Mouse (Mus musculus) gastrocnemius, postnatal 4 days (tissue): ENCODE results near the gene Gucy2f. TPM values are rescaled to one million over a fixed set of nuclear protein-coding genes. Genes with fewer than 3 reads are reported as not detected.
"Not testable (repeated sequence)": the region's sequence is repeated elsewhere in the genome, so short reads cannot be mapped to it uniquely, and the experiment has no call there.

Experiments used
- DNase-seq, 2 experiments: peaks; one replicate each; pipeline ENCODE4 v3.0.0; 2021 to 2022; ENCODE audit warnings: low spot score in 2 of 2, mixed read lengths in 2 of 2
- long read RNA-seq, 2 experiments: library from polyadenylated mRNA; stranded (forward); transcript quantifications; one replicate each; pipeline ENCODE4 v2.0.0; 2021
- total RNA-seq, 2 experiments: library from RNA; stranded (reverse); gene quantifications; 2 replicates each; pipeline ENCODE4 v1.2.3; 2021

Gene Gucy2f
- under 1 TPM in 1 of 2 experiments, not detected in 1; 0.03 TPM for total RNA-seq
- long read RNA-seq, experiment 1 = 0 reads
- long read RNA-seq, experiment 2 = 0 reads

DNA sequence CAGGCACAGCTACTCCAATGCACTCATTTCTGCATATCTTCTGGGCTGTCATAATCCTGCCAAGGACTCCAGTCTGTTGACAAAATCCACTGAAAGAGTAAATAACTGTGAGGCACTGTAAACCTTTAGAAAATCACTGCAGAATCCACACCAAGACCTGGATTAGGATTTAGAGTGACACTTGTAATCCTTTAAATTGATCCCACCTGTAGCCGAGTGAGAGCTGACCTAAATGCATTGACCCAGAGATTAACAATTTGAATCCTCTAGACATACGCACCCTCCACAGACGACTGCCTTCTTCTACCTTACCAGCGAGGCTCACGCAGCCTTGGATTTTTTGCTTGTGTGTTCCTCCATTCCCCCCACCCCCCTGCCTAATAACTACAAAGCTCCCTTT lies at the start of gene Gucy2f:
Gucy2f (minus strand) TSS at position 101 of the 400 bp plus-strand sequence.
- no peak for DNase-seq

DNA sequence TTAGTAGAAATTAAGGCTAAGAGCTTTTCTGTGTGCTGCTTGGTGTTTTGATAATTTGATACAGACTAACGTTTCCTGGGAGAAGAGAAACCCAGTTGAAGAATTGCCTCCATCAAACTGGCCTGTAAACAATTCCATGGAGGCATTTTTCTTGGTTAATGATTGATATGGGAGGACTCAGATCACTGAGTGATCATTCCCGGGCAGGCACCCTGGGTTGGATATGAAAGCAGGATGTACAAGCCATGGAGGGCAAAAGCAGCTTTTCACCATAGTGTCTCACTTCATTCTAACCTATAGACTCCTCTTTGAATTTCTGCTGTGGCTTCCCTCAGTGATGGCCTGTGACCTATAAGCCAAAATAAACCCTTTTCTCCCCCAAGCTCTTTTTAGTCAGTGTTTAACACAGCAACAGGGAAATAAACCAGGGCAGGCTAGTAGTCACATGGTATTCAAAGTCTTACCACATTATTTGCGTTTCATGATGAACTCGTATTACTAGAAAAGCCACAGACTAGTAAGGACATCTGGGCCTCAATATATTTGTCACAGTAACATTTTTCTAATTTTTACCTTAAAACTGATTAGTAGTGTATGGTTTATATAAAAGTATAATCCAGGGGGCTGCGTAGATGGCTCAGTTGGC lies 49.1 kb upstream of the Gucy2f start:
- no peak for DNase-seq

DNA sequence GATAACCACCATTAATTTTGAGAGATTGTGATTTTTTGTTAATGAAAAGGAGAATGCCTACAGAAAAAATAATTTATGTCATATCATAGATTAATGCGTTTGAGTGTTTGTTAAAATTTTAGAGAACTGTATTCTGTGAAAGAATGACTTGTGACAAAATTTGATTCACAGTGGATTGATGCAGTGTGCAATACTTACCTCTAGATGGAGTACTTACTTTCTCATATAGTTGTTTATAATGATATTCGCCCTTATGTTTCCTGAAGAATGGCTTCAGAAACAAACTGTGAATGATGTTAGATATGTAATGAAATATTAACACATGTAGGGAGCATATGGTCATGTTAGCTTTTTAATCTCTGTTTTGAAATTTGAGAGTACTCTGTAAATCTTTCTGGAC lies 40.4 kb upstream of the Gucy2f start:
- no peak for DNase-seq

DNA sequence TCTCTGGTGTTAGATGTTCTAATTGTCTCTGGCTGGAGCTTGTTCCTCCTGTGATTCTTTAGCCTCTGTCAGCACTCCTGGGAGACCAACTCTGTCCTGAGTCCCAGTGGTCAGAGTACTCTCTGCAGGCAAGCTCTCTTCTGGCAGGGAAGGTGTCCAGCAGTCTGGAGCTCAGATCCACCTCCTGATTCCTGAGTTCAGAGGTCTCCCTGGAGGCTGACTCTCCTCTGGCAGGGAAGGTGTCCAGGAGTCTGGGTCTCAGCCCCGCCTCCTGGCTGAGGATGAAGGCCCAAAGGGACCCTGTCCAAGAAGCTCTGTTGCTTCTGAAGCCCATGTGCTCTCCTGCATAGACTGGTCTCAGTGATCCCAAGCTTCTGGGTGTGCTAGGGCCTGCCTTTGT lies 39.4 kb upstream of the Gucy2f start:
- DNase-seq = not testable (repeated sequence)

DNA sequence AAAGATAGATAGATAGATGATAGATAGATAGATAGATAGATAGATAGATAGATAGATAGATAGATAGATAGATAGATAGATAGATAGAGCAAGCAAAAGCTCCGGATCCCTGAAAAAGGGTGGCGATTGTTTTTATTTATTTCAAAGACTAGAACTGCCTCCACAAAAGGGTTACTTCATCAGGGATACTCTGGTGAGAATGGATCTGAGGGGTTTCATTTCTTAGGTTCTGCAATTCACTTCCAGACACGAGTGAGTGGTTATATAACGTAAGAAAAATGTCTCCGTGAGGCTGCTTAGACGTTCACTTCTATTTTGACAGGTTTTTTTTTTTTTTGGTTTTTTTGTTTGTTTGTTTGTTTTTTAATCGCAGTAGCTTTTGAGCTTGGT lies 32.0 kb upstream of the Gucy2f start:
- DNase-seq = no peak

DNA sequence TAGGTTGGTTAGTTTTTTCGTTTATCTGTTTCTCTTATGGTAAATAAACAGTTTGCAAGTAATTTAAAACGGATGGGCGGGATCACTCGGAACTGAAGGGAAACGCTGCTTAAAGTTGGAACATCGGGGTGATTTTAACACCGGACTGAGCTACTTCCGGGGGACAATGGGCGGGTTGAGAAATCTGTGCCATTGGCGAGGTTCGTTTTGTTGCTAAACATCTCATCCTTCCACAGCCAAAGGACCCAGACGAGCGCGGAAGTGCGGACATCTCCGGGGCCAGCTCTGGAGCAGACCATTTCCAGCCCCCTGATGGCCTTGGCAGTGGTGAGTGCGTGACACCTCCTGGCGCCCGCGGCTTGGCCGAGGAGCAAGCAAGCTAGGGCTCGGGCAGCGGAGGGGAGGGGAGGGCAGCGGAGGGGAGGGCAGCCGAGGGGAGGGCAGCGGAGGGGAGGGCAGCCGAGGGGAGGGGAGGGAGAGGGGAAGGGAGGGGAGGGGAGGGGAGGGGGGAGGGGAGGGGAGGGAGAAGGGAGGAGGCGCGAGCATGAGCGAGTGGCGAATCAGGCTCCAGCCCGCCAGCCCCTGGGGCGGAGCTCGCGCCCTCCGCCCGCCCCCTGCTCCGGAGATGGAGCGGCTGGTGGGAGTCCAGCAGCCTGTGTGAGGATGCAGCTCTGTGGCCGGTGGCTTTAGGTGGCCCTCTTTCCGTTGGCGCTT lies 31.5 kb upstream of the Gucy2f start:
- DNase-seq = peak; percentile 52 to 67

DNA sequence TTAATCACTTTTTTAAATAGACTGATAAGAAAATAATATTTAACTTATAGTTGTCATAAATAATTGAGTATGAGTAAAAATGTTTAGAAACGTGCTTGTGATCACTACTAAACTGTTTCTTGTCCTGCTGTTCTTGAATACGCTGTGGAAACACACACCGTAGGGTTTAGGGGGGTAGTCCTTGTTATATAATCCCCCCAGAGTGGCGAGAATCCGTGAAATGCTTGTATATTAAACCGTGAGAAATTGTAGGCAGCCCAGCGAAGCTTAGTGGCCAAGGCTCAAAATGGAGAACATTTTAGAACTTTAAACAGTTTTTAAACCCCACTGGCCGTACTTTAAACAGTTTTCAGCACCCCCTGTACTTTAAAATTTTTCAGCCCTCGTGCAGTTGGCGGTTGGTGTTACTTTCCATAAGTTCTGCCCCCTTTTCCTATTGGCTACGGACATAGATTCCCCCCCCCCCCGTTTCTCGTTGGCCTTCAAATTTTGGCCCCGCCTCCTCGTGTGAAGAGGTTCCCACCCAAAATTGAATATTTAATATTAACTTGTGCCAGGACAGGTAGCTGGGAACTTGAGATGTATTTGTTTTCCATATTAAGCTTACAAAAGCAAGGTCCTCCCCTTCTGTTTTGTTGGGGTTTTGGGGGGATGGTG lies 30.8 kb upstream of the Gucy2f start:
- DNase-seq = peak in 1 of 2 experiments; percentile 12

DNA sequence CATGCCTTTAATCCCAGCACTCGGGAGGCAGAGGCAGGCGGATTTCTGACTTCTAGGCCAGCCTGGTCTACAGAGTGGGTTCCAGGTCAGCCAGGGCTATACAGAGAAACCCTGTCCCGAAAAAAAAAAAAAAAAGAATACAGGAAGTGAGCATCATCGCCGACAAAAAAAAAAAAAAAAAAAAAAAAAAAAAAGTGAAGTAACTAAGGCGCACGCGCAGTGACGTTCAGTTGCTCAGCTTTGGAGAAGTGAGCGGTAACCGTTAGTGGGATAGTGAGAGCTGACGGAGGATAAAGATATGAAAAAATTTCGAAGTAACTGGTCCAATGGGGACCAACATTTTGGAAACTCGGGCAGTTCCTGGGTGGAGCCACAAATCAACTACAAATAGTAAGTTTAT lies 29.8 kb upstream of the Gucy2f start, which contains the start of gene Nxt2:
Nxt2 (plus strand) TSS at position 229 of the 400 bp plus-strand sequence.
- DNase-seq = no peak

DNA sequence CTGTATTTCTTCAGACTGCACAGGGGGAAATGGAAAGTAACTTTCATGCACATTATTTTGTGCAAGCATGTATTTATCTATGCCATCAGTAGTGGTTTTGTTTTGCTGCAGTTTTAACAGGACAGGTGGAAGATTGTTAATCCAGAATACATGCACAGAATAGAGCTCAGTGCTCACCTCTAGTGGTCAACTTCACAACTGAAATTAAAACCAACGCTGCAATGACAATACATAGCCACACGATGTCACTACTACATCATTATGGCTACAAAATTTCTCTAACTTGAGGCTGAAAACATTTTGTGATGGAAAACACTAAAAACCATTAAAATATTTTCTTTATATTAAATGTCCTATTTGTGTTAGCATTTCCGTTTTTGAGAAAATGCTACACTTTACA lies 3.6 kb upstream of the Gucy2f start:
- no peak for DNase-seq

DNA sequence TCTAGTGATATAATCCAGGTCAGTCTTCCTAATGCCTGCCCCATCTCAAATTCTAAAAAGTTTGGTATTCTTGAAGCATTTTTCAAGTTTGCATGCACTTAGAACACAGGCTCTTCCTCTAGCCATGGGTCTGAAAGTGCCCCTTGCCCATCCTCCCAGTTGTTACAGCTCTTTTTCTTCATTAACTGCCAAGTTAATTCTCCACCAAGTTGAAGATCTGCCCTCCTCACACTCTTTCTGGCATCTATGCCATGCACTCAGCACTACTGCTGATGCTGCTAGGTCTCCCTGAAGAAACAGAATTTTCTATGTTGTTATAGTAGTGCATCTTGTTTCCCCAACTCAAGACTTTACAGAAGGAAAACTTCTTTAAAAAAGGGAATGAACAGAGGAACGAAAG lies 1.2 kb downstream of the Gucy2f start:
- no peak for DNase-seq

DNA sequence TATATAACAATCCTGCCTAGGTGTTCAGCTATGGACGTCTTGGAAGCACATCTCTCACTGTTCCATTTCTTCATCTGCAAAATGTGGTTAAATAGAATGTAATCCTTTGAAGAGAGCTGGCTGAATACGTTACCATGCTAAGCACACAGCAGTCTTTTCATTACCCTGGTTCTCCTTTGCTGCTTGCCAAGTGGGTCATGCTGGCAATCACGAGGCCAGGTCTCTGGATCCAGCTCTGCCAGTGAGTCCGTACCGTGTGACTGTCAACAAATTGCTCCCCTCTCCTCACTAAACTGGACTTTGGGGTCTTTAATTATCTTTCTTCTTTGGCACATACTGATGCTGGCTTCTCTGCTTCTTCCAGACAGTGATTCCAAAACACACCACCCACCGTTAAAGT lies 2.3 kb downstream of the Gucy2f start:
- no peak for DNase-seq

DNA sequence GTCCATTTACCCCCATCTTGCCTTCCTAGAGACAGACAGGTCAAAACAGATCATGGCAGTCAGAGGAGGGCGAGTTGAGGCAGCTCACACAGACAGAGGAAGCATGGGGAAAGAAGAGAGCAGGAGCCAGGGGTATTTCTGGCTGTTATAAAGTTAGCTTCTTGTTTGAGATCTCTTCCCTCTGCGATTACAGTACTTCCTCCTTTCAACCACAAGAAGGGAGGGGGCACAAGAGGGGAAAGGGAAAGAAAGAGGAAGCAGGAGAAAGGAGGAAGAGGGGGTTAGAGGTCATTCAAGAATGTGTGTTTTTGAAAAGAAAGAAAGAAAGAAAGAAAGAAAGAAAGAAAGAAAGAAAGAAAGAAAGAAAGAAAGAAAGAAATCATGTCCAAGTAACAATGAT lies 6.4 kb downstream of the Gucy2f start:
- DNase-seq = no peak

DNA sequence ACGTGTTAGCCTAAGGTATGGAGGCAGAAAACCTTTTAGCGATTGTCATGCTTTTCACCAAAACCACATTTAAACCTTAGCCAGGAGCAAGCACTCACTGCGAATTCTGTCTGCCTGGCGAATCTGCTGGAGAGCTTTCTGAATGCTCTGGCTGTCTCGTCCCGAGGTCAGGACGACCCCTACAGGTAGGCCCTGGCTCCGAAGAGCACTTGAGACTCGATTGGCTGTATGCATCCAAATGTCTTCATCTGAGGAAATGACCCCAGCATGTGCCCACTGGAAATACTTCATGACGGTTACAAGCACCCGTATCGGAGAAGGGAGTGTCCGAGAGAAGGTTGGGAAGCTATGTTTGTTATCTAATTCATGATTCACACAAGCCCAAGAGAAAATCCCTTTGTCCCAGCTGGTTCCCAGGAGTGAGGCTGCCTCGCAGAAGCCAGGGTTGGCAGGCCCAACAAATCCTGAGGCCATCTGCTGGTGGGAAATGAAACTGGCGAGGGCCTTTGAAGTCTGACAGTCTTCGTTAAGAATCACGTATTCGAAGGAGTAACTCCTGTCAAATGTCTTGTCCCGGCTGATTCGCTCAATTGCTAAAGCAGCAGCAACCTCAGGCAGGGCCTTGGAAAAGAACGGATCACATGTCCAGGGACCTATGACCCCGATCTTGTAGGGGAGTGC lies 7.6 kb downstream of the Gucy2f start:
- DNase-seq = peak in 1 of 2 experiments; percentile 15

DNA sequence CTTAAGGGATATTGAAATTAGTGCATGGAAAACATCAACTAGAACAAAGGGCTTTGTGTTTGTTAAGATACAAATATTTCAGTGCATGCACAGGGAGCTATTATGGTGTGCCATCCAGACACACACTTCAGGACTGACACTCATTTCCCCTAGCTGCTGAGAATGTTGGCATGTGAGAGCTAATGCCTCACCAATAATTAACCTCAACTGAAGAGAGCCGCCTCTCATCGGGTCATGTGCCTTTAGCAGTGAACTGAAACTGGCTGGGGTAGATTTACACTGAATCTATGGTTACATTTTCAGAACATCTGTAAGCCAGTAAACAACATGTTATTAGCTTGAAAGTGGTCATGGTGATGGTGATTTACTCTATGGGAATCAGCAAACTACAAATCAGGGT lies 14.7 kb downstream of the Gucy2f start:
- DNase-seq = no peak

DNA sequence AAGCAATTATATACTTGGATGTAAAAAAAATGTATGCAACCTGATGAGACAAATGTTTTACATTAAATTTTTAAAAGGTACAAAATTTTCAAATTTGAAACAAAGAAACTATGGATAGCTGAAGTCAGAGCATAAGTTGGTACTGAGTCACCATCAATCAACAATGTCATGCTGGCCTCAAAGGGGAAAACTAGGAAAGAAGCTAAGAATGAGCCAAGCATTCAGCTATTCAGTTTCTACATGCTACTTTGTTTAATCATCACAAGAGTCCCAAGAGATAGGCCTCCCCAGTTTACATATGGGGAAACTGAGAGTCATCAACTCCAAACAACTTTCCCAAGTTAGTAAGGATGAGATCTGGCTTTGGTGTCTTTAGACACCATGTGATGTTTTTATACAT lies 19.8 kb downstream of the Gucy2f start:
- DNase-seq = no peak

DNA sequence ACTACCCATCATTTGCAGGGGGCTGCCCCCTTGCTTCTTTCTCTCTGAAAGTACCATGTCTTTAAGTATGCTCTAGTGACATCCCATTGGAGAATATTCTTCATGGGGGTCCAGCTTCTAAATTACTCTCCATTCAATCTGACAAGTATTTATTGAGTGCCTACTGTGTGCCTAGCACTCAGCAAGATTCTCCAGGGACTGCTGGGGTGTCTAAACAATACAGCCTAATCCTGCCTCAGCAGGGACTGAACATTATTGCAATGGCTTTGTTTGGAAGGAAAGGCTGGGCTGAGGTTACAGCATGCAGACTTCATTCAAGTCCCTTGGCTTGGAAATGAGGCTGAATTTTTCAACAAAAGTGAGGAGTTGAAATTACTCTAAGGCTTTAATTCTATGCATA lies 81.0 kb downstream of the Gucy2f start:
- no peak for DNase-seq

DNA sequence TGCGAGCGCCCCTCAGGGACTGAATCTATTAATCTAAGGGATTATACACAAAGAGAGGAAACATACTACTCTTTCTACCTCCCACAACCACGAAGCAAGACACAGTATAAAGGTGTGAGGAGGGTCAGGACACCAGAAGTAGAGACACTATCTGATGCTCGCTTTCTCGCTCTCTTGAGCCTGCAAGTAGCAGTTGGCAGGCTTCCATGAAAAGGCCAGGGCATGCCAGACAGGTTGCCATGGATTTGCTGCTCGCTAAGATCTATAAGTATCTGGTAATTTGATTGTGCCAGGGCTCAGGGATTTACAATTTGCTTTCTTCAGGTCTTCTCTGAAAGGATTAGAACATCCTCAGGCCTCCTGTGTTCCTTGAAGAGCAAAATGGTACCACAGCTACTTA lies 85.5 kb downstream of the Gucy2f start:
- no peak for DNase-seq

DNA sequence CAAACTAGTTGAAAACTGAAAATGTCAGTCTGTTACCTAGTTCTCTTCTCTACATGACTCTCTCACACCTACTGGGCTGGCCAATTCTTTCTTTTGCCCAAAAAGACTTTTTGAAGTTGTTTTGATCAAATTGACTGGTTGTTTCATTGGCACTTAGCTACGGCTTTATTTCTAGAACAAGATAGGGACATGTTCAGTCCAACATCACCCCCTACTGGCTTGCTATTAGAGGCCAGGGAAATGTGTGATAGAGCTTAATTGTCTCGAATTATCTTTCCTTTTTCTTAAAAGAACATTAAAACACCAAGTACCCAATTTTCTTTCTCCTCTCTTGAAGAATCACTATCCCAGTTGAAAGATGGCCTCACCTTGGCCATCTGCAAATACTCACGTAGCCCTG lies 99.8 kb downstream of the Gucy2f start:
- DNase-seq = no peak

DNA sequence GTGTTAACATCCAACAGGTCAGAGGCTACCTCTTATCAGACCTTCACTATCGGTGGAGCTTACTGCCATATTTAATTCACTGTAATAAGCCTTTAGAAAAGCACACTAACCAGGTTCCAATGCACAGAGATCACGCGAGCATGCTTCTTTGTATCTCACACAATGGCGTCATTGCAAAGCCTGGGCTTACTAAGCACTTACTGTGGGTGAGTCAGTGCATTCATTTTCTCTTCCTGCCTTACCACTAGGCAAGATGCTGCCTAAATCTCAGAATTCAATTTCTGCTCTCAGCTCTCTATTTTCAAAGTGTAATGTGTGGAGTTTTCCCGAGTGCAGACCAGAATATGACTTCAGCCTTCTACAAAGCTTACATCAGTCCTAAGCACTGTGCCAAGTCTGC lies 101.2 kb downstream of the Gucy2f start:
- DNase-seq = no peak

DNA sequence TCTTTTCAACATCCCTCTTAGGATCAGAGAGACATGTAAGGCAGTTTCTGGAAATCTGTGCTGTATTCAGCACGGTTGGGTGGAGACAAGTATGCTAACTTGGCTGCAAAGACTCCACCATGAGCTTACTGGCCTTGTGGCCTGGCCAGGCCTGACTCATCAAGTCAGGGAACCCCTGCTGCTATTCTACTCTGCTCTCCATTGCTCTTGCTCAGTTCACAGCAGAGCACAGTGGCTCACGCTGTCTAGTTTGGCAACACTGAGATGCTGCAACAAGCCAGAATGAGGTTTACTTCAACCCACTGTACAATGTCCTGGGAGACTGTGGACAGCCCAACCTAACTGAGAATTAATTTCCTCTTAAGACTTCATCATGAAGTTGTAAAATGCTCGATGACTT lies 134.1 kb downstream of the Gucy2f start:
- no peak for DNase-seq
